Mouse (Mus musculus) MEL (cell line): Measurements from ENCODE around the gene Zfp622. TPM values are rescaled to one million over a fixed set of nuclear protein-coding genes. Genes with fewer than 3 reads are reported as not detected.
"Not testable (repeated sequence)": the region's sequence is repeated elsewhere in the genome, so short reads cannot be mapped to it uniquely, and the experiment has no call there.

Source experiments
- DNase-seq: peaks from one replicate; pipeline ENCODE4 v3.0.0; 2011; ENCODE audit warnings: low read depth, low spot score
- H3K27ac ChIP-seq: 2 replicates; pipeline ENCODE4 v1.5.1; 2012; ENCODE audit warnings: low read depth, mild to moderate bottlenecking, control low read depth, low read length, moderate library complexity; ENCODE audit not compliant: control insufficient read depth
- H3K27me3 ChIP-seq, 2 experiments: fragments of 150-350 bp in 1 of 2; sonication (generic) in 1 of 2; 2 replicates each; pipeline ENCODE4 v1.6.1; 2012; ENCODE audit warnings: low read length in 2 of 2, mild to moderate bottlenecking in 2 of 2, improper control_type of control experiment in 1 of 2, moderate library complexity in 1 of 2; ENCODE audit not compliant: insufficient read depth in 2 of 2, control insufficient read depth in 1 of 2
- H3K36me3 ChIP-seq, 2 experiments: 2 replicates each; pipeline ENCODE4 v1.6.1; 2012 to 2014; ENCODE audit warnings: low read length in 2 of 2, improper control_type of control experiment in 1 of 2, inconsistent platforms in 1 of 2, mild to moderate bottlenecking in 1 of 2; ENCODE audit not compliant: insufficient read depth in 2 of 2, control insufficient read depth in 1 of 2
- H3K4me1 ChIP-seq, 2 experiments: fragments of 150-350 bp in 1 of 2; sonication (generic) in 1 of 2; 2 replicates each; pipeline ENCODE4 v1.6.1; 2012; ENCODE audit warnings: low read length in 2 of 2, improper control_type of control experiment in 1 of 2, mild to moderate bottlenecking in 1 of 2; ENCODE audit not compliant: insufficient read depth in 2 of 2, control insufficient read depth in 1 of 2
- H3K4me3 ChIP-seq, 2 experiments: fragments of 150-350 bp in 1 of 2; sonication (generic) in 1 of 2; 2 replicates each; pipeline ENCODE4 v1.5.1; 2012; ENCODE audit warnings: low read depth in 2 of 2, low read length in 2 of 2, mild to moderate bottlenecking in 2 of 2, moderate library complexity in 2 of 2, control low read depth in 1 of 2, improper control_type of control experiment in 1 of 2; ENCODE audit not compliant: control insufficient read depth in 1 of 2, insufficient read depth in 1 of 2
- H3K79me2 ChIP-seq: 2 replicates; pipeline ENCODE4 v1.6.1; 2012; ENCODE audit warnings: mild to moderate bottlenecking, low read length, moderate library complexity; ENCODE audit not compliant: control insufficient read depth, poor library complexity, insufficient read depth
- H3K9ac ChIP-seq: 2 replicates; pipeline ENCODE4 v1.6.1; 2012; ENCODE audit warnings: low read depth, mild to moderate bottlenecking, control low read depth, low read length, moderate library complexity; ENCODE audit not compliant: control insufficient read depth, poor library complexity, severe bottlenecking
- H3K9me3 ChIP-seq: fragments of 150-350 bp; sonication (generic); replicated peaks from 2 replicates; pipeline ENCODE4 v1.6.1; 2012; ENCODE audit warnings: mild to moderate bottlenecking, low read length, improper control_type of control experiment, moderate library complexity; ENCODE audit not compliant: insufficient read depth
- BHLHE40 ChIP-seq: IDR thresholded peaks from 2 replicates; pipeline ENCODE4 v1.6.1; 2012; ENCODE audit warnings: low read depth, mild to moderate bottlenecking, inconsistent platforms, low read length, improper control_type of control experiment, borderline replicate concordance
- CHD2 ChIP-seq: IDR thresholded peaks from 2 replicates; pipeline ENCODE4 v1.6.1; 2011; ENCODE audit warnings: low read length, improper control_type of control experiment
- CTCF ChIP-seq, 3 experiments: IDR thresholded peaks in 2 of 3; conservative IDR thresholded peaks in 1 of 3; 2 replicates each; pipeline ENCODE4 v1.5.1; 2011 to 2012; ENCODE audit warnings: low read length in 3 of 3, low read depth in 2 of 3, mild to moderate bottlenecking in 2 of 3, improper control_type of control experiment in 1 of 3, inconsistent platforms in 1 of 3, mixed read lengths in 1 of 3, moderate library complexity in 1 of 3; ENCODE audit not compliant: control insufficient read depth in 1 of 3, insufficient read depth in 1 of 3, poor library complexity in 1 of 3, severe bottlenecking in 1 of 3
- ELF1 ChIP-seq: IDR thresholded peaks from 2 replicates; pipeline ENCODE4 v1.6.1; 2014; ENCODE audit warnings: low read depth, mild to moderate bottlenecking, inconsistent platforms, low read length, improper control_type of control experiment, moderate library complexity
- ETS1 ChIP-seq: IDR thresholded peaks from 2 replicates; pipeline ENCODE4 v1.6.1; 2012; ENCODE audit warnings: low read depth, mild to moderate bottlenecking, inconsistent platforms, low read length, improper control_type of control experiment, moderate library complexity
- GATA1 ChIP-seq: IDR thresholded peaks from 2 replicates; pipeline ENCODE4 v1.6.1; 2011; ENCODE audit warnings: low read depth, low read length, improper control_type of control experiment
- MAFK ChIP-seq: IDR thresholded peaks from 2 replicates; pipeline ENCODE4 v1.6.1; 2011; ENCODE audit warnings: low read depth, mild to moderate bottlenecking, low read length, improper control_type of control experiment, borderline replicate concordance
- MYB ChIP-seq: IDR thresholded peaks from 2 replicates; pipeline ENCODE4 v1.6.1; 2011; ENCODE audit warnings: mild to moderate bottlenecking, low read depth, low read length, improper control_type of control experiment
- MYC ChIP-seq: IDR thresholded peaks from 2 replicates; pipeline ENCODE4 v1.6.1; 2011; ENCODE audit warnings: low read depth, mild to moderate bottlenecking, low read length, improper control_type of control experiment, moderate library complexity
- POLR2A ChIP-seq, 2 experiments: IDR thresholded peaks; 2 replicates each; pipeline ENCODE4 v1.6.1; 2011 to 2012; ENCODE audit warnings: low read length in 2 of 2, mild to moderate bottlenecking in 2 of 2, control low read depth in 1 of 2, improper control_type of control experiment in 1 of 2, low read depth in 1 of 2, moderate library complexity in 1 of 2; ENCODE audit not compliant: control insufficient read depth in 1 of 2, insufficient read depth in 1 of 2, poor library complexity in 1 of 2
- POLR2AphosphoS2 ChIP-seq: IDR thresholded peaks from 2 replicates; pipeline ENCODE4 v1.6.1; 2011; ENCODE audit warnings: low read length, improper control_type of control experiment
- TBP ChIP-seq: IDR thresholded peaks from 2 replicates; pipeline ENCODE4 v1.8.0; 2011; ENCODE audit warnings: low read depth, low read length, improper control_type of control experiment
- ZC3H11A ChIP-seq: IDR thresholded peaks from 2 replicates; pipeline ENCODE4 v1.6.1; 2012; ENCODE audit warnings: low read depth, mild to moderate bottlenecking, inconsistent platforms, low read length, improper control_type of control experiment
- ZNF384 ChIP-seq: IDR thresholded peaks from 2 replicates; pipeline ENCODE4 v1.6.1; 2012; ENCODE audit warnings: low read depth, mild to moderate bottlenecking, inconsistent platforms, low read length, improper control_type of control experiment
- polyA plus RNA-seq, 2 experiments: library from polyadenylated mRNA; stranded (reverse) in 1 of 2; unstranded in 1 of 2; fragments of >175 nt in 1 of 2; fragments of >200 nt in 1 of 2; gene quantifications; 2 replicates each; pipeline versions ENCODE4 v1.2.1 to v1.2.4; 2012; ENCODE audit warnings: low replicate concordance in 2 of 2, low read depth in 1 of 2; ENCODE audit not compliant: insufficient read length in 2 of 2, insufficient read depth in 1 of 2, missing spikeins in 1 of 2
- total RNA-seq: library from RNA; depleted of rRNA; stranded (reverse); fragments of 300-350 nt; gene quantifications from 2 replicates; pipeline ENCODE4 v1.2.3, GENCODE M21; 2012

Zfp622 gene
- total and polyA plus RNA-seq, 3 experiments: 77.2 to 106 TPM; not detected in 1

GRCm38 (mm10) chr15:25974352-25974751 is 9.8 kb upstream of the Zfp622 start:
- no peak overlapping the region for H3K27ac ChIP-seq
- TF ChIP-seq POLR2A (IDR thresholded peaks at IDR 0.05; ENCODE audit: control insufficient read depth in 1 of 2, insufficient read depth in 1 of 2, low read depth in 1 of 2, low read length in 2 of 2, poor library complexity in 1 of 2) (no peak), MYC (no peak), CTCF (IDR thresholded peaks at IDR 0.05 in 2 of 3, conservative IDR thresholded peaks at IDR 0.05 in 1 of 3; ENCODE audit: control insufficient read depth in 1 of 3, insufficient read depth in 1 of 3, low read depth in 2 of 3, low read length in 3 of 3, poor library complexity in 1 of 3, severe bottlenecking in 1 of 3) (no peak), ZNF384 (no peak), ZC3H11A (no peak), CHD2 (no peak)
- no peaks in the 10 kb centered on the region for H3K9me3 ChIP-seq
- H3K27me3 ChIP-seq: no peaks in the 10 kb centered on the region; a peak in 1 of 4 replicates
- no peak overlapping the region for H3K9ac ChIP-seq
- no peak overlapping the region for H3K4me3 ChIP-seq
- H3K4me1 ChIP-seq: no peaks in the 10 kb centered on the region
- H3K36me3 ChIP-seq: no peaks in the 10 kb centered on the region
- DNase-seq: no peak
- H3K79me2 ChIP-seq: no peaks in the 10 kb centered on the region

- no peaks in the 10 kb centered on the region for H3K36me3 ChIP-seq
- H3K4me3 ChIP-seq: no peak overlapping the region
- no peaks in the 10 kb centered on the region for H3K9me3 ChIP-seq
- no peak overlapping the region for H3K27ac ChIP-seq
- no peak overlapping the region for H3K9ac ChIP-seq
- TF ChIP-seq TBP: no peak
- no peak for TF ChIP-seq MYB
- TF ChIP-seq BHLHE40: no peak
- TF ChIP-seq GATA1: 0 out of 2 replicates have a peak, but pooled peaks have one; percentile 8
- no peak for TF ChIP-seq ETS1
- TF ChIP-seq ELF1: no peak
- no peak for TF ChIP-seq MAFK
- TF ChIP-seq POLR2AphosphoS2: no peak
- TF ChIP-seq, all 39 proteins: peak for 1
- Histone ChIP-seq H3K79me2 (no peaks in the 10 kb centered on the region), H3K27me3 (no peaks in the 10 kb centered on the region; a peak in 1 of 4 replicates), H3K4me1 (no peaks in the 10 kb centered on the region)
- no peak for DNase-seq
These were observed 8.4 kb upstream of the Zfp622 start for GRCm38 (mm10) chr15:25975810-25976209.

- H3K27me3 ChIP-seq, H3K9me3 ChIP-seq, DNase-seq: not testable (repeated sequence)
- peaks cover 39% of the 10 kb centered on the region for H3K79me2 ChIP-seq
- H3K27ac ChIP-seq: peak overlapping the region; percentile 17; the same call in 1 of the 2 replicates
- H3K36me3 ChIP-seq: peaks cover 17 to 25% of the 10 kb centered on the region in 2 experiments
- H3K4me1 ChIP-seq: peaks cover 0 to 14% of the 10 kb centered on the region in 2 experiments; a peak in 2 of 4 replicates
- H3K4me3 ChIP-seq: peak overlapping the region; percentile 78 to 84
- H3K9ac ChIP-seq: peak overlapping the region; percentile 76
These were observed 552 bp upstream of the Zfp622 start for GRCm38 (mm10) chr15:25983614-25984013.
